Mouse (Mus musculus): Measurements from ENCODE around the gene Bahcc1. TPM values are rescaled to one million over a fixed set of nuclear protein-coding genes. Genes with fewer than 3 reads are reported as not detected.

The Bahcc1 gene
- polyA plus RNA-seq, 1 experiment from 2014 or later = 3.1 TPM

DNA sequence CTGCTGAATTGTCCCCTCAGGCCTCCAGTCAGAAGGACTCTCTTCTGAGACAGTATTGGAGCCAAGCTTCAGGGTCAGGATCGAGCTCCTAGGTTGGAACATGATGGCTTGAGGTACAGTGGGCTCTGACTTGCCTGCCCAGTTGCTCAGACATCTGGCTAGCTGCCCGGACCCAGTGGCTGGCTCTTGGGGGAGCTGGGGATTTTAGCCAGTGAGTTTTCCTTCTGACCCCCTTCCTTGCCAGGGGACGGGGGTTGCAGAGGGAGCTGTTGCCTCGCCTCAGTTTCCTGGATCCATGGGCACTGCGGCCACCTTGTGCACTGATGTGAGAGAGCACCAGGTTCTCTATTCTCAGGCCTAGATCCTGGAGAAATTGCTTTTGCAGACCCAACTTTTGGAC lies 23.4 kb downstream of the Bahcc1 start:
- no peak overlapping the region for H3K4me2 ChIP-seq (replicated peaks; ENCODE audit: low read depth)
- WGBS = 85% methylated on average over 5 of the region's 5 CpGs
- no peaks in the 10 kb centered on the region for H3K27me3 ChIP-seq (replicated peaks; ENCODE audit: control insufficient read depth, insufficient read depth, low read length)
- no peak for TF ChIP-seq CTCF (IDR thresholded peaks at IDR 0.05; ENCODE audit: low read depth)
- no peak for ATAC-seq
- H3K36me3 ChIP-seq (ENCODE audit: control insufficient read depth, insufficient read depth) = no peaks in the 10 kb centered on the region; the same call in 1 of the 2 replicates
- H3K9ac ChIP-seq (ENCODE audit: low read depth, low read length) = no peak overlapping the region
- H3K27ac ChIP-seq (ENCODE audit: low read depth, low read length) = peak overlapping the region; percentile 41; the same call in 1 of the 2 replicates
- peaks cover 12% of the 10 kb centered on the region for H3K4me1 ChIP-seq (replicated peaks; ENCODE audit: control insufficient read depth, insufficient read depth, low read length)
- no peaks in the 10 kb centered on the region for H3K9me3 ChIP-seq (ENCODE audit: control insufficient read depth)
- no peak overlapping the region for H3K4me3 ChIP-seq (ENCODE audit: low read depth, low read length)

GRCm38 (mm10) chr11:120256543-120256942 lies 23.8 kb downstream of the Bahcc1 start:
- WGBS = 63% methylated on average over 10 of the region's 10 CpGs
- peak overlapping the region; percentile 41; the same call in 1 of the 2 replicates for H3K27ac ChIP-seq (ENCODE audit: low read depth, low read length)
- no peak for TF ChIP-seq CTCF (IDR thresholded peaks at IDR 0.05; ENCODE audit: low read depth)
- no peak overlapping the region for H3K9ac ChIP-seq (ENCODE audit: low read depth, low read length)
- H3K9me3 ChIP-seq (ENCODE audit: control insufficient read depth) = no peaks in the 10 kb centered on the region
- no peaks in the 10 kb centered on the region for H3K27me3 ChIP-seq (replicated peaks; ENCODE audit: control insufficient read depth, insufficient read depth, low read length)
- H3K4me1 ChIP-seq (replicated peaks; ENCODE audit: control insufficient read depth, insufficient read depth, low read length) = peaks cover 12% of the 10 kb centered on the region
- no peak overlapping the region for H3K4me3 ChIP-seq (ENCODE audit: low read depth, low read length)
- H3K4me2 ChIP-seq (replicated peaks; ENCODE audit: low read depth) = no peak overlapping the region
- H3K36me3 ChIP-seq (ENCODE audit: control insufficient read depth, insufficient read depth) = no peaks in the 10 kb centered on the region; the same call in 1 of the 2 replicates
- ATAC-seq = no peak

DNA sequence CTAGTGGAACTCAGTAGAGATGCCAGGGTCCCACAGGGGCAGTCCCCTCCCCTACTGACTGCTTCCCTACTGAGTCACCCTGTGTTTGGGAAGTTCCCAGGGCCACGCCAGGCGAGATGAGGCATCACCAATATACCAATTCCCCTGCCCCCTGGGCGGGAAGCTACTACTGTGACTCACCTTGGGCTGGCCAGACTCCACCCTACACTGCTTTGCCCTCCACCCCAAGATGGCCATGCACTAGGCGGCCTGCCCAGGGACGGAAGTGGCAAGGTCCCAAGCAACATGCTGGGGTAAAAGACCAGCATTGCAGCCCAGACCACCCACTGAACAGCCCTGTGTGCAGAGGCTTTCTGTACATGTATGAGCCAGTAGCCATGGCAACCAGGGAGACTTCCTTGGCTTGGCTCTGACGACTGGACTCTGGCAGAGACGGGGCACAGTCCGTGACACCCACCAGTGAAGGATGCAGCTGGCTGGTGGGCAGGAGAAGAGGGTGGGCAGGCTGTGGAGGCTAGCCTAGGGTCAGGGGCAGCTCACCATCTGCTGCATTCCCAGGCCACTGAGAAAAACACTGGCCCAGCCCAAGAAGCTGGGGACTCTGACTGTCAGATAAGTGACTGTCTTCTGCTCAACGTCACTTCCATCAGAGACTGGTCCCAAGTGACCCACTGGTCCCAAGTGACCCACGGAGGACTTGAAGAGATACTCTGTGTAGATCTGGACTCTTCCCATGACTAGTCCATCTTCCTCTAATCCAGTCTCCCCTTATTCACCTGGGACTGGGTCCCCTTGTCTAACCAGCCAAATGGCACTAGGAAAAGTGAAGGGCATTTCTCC lies 24.5 kb downstream of the Bahcc1 start:
- no peak for ATAC-seq

GRCm38 (mm10) chr11:120257911-120258310 lies 25.2 kb downstream of the Bahcc1 start:
- no peaks in the 10 kb centered on the region for H3K9me3 ChIP-seq (ENCODE audit: control insufficient read depth)
- H3K4me1 ChIP-seq (replicated peaks; ENCODE audit: control insufficient read depth, insufficient read depth, low read length) = peaks cover 10% of the 10 kb centered on the region
- no peak overlapping the region for H3K9ac ChIP-seq (ENCODE audit: low read depth, low read length)
- no peak for TF ChIP-seq CTCF (IDR thresholded peaks at IDR 0.05; ENCODE audit: low read depth)
- H3K36me3 ChIP-seq (ENCODE audit: control insufficient read depth, insufficient read depth) = no peaks in the 10 kb centered on the region; the same call in 1 of the 2 replicates
- H3K4me2 ChIP-seq (replicated peaks; ENCODE audit: low read depth) = no peak overlapping the region
- H3K27ac ChIP-seq (ENCODE audit: low read depth, low read length) = no peak overlapping the region
- no peak overlapping the region for H3K4me3 ChIP-seq (ENCODE audit: low read depth, low read length)
- no peak for ATAC-seq
- WGBS = 96% methylated on average over 13 of the region's 13 CpGs
- no peaks in the 10 kb centered on the region for H3K27me3 ChIP-seq (replicated peaks; ENCODE audit: control insufficient read depth, insufficient read depth, low read length)

More for the DNA sequence above, 24.5 kb downstream of the Bahcc1 start:
- Histone ChIP-seq H3K4me2 (replicated peaks; ENCODE audit: low read depth) (no peak overlapping the region), H3K27ac (ENCODE audit: low read depth, low read length) (no peak overlapping the region), H3K4me3 (ENCODE audit: low read depth, low read length) (no peak overlapping the region), H3K27me3 (replicated peaks; ENCODE audit: control insufficient read depth, insufficient read depth, low read length) (no peaks in the 10 kb centered on the region), H3K9ac (ENCODE audit: low read depth, low read length) (no peak overlapping the region), H3K36me3 (ENCODE audit: control insufficient read depth, insufficient read depth) (no peaks in the 10 kb centered on the region; the same call in 1 of the 2 replicates), H3K9me3 (ENCODE audit: control insufficient read depth) (no peaks in the 10 kb centered on the region), H3K4me1 (replicated peaks; ENCODE audit: control insufficient read depth, insufficient read depth, low read length) (peaks cover 13% of the 10 kb centered on the region)
- TF ChIP-seq CTCF (IDR thresholded peaks at IDR 0.05; ENCODE audit: low read depth) = no peak
- 62% methylated on average over 10 of the region's 10 CpGs for WGBS

GRCm38 (mm10) chr11:120258896-120259689 lies 26.3 kb downstream of the Bahcc1 start:
- 68% methylated on average over 12 of the region's 12 CpGs for WGBS
- H3K4me2 ChIP-seq (replicated peaks; ENCODE audit: low read depth) = no peak overlapping the region

More at GRCm38 (mm10) chr11:120258896-120259689, 26.3 kb downstream of the Bahcc1 start:
- H3K4me3 ChIP-seq (ENCODE audit: low read depth, low read length) = no peak overlapping the region
- no peak for TF ChIP-seq CTCF (IDR thresholded peaks at IDR 0.05; ENCODE audit: low read depth)
- no peak overlapping the region for H3K27ac ChIP-seq (ENCODE audit: low read depth, low read length)
- no peaks in the 10 kb centered on the region for H3K9me3 ChIP-seq (ENCODE audit: control insufficient read depth)
- H3K36me3 ChIP-seq (ENCODE audit: control insufficient read depth, insufficient read depth) = no peaks in the 10 kb centered on the region; the same call in 1 of the 2 replicates
- no peak for ATAC-seq
- H3K27me3 ChIP-seq (replicated peaks; ENCODE audit: control insufficient read depth, insufficient read depth, low read length) = no peaks in the 10 kb centered on the region
- H3K4me1 ChIP-seq (replicated peaks; ENCODE audit: control insufficient read depth, insufficient read depth, low read length) = peaks cover 9% of the 10 kb centered on the region; the same call in 1 of the 2 replicates
- no peak overlapping the region for H3K9ac ChIP-seq (ENCODE audit: low read depth, low read length)
